Mouse (Mus musculus) effector memory CD4-positive, alpha-beta T cell, adult 7 months (primary cell): ENCODE data around the gene Serpini1. TPM values are rescaled to one million over a fixed set of nuclear protein-coding genes. Genes with fewer than 3 reads are reported as not detected.

Experiments used
- polyA plus RNA-seq: library from polyadenylated mRNA; unstranded; fragments of 100-300 nt; shearing (Covaris generic); gene quantifications from one replicate; pipeline ENCODE4 v1.2.1, GENCODE M21; 2017

Serpini1 gene
- polyA plus RNA-seq: 18.8 TPM

GRCm38 (mm10) chr3:75557292-75557691, at the start of gene Serpini1:
TSS of gene Serpini1 (plus strand) at chr3:75557547.

GRCm38 (mm10) chr3:75556695-75557291, 554 bp upstream of the Serpini1 start, which contains the start of gene Pdcd10:
TSS of gene Pdcd10 (minus strand) at chr3:75556856.

Other genes with a start within 250 kb of the Serpini1 start
- 0.87 TPM for gene Wdr49, start 75.4 kb upstream of the Serpini1 start, polyA plus RNA-seq
- 220 TPM for gene Pdcd10, start 691 bp upstream of the Serpini1 start, polyA plus RNA-seq
- not detected for gene Gm29133, start 190.7 kb downstream of the Serpini1 start, polyA plus RNA-seq